Mouse (Mus musculus) embryonic facial prominence, embryonic 11.5 days (tissue): Measurements from ENCODE around the gene Pacrg. TPM values are rescaled to one million over a fixed set of nuclear protein-coding genes. Genes with fewer than 3 reads are reported as not detected.

Experiments
- ATAC-seq: fragments of 200-750 bp; cut with Nextera tagmentation; replicated peaks from 2 replicates; pipeline ENCODE4 v1.8.0; 2017; ENCODE audit warnings: low read depth; ENCODE audit not compliant: insufficient number of reproducible peaks, low FRiP score, low TSS enrichment
- DNase-seq: peaks from one replicate; pipeline ENCODE4 v3.0.0-alpha.2; 2015; ENCODE audit warnings: low spot score
- H3K27ac ChIP-seq: fragments of 300-500 bp; sonication (generic); replicated peaks from 2 replicates; pipeline ENCODE4 v1.5.1; 2014; ENCODE audit warnings: mild to moderate bottlenecking, low read depth, low read length, control low read depth
- H3K27me3 ChIP-seq: fragments of 300-500 bp; sonication (generic); 2 replicates; pipeline ENCODE4 v1.6.1; 2014; ENCODE audit warnings: mild to moderate bottlenecking, low read length, moderate library complexity, mixed read lengths; ENCODE audit not compliant: control insufficient read depth, insufficient read depth
- H3K36me3 ChIP-seq: fragments of 300-500 bp; sonication (generic); replicated peaks from 2 replicates; pipeline ENCODE4 v1.6.1; 2014; ENCODE audit warnings: low read depth, mild to moderate bottlenecking, low read length, moderate library complexity, mixed read lengths; ENCODE audit not compliant: control insufficient read depth, insufficient read depth
- H3K4me1 ChIP-seq: fragments of 300-500 bp; sonication (generic); 2 replicates; pipeline ENCODE4 v1.6.1; 2014; ENCODE audit warnings: low read length, mixed read lengths; ENCODE audit not compliant: control insufficient read depth, insufficient read depth
- H3K4me2 ChIP-seq: fragments of 300-500 bp; sonication (generic); 2 replicates; pipeline ENCODE4 v1.6.1; 2014; ENCODE audit warnings: low read depth, mild to moderate bottlenecking, control low read depth, low read length, moderate library complexity
- H3K4me3 ChIP-seq: fragments of 300-500 bp; sonication (generic); 2 replicates; pipeline ENCODE4 v1.5.1; 2014; ENCODE audit warnings: low read depth, low read length, control low read depth
- H3K9ac ChIP-seq: fragments of 300-500 bp; sonication (generic); replicated peaks from 2 replicates; pipeline ENCODE4 v1.6.1; 2014; ENCODE audit warnings: mild to moderate bottlenecking, control low read depth, low read length
- H3K9me3 ChIP-seq: fragments of 300-500 bp; sonication (generic); replicated peaks from 2 replicates; pipeline ENCODE4 v1.6.1; 2016; ENCODE audit warnings: mild to moderate bottlenecking, low read length, inconsistent platforms, mixed read lengths; ENCODE audit not compliant: control insufficient read depth
- WGBS: fragments of 180-500 bp; shearing (Covaris S2); extraction: QIAGEN DNeasy Blood & Tissue Kit; methylation state at CpG from one replicate; pipeline ENCODE4 v1.1.7; 2014; 5-methylcytosine and 5-hydroxymethylcytosine counted together
- polyA plus RNA-seq: library from polyadenylated mRNA; unstranded; fragments of >200 nt; fragmentation: Nextera tagmentation; extraction: Ambion mirVana; gene quantifications from 2 replicates; pipeline ENCODE4 v1.2.1, GENCODE M21; 2014

The Pacrg gene
- polyA plus RNA-seq, 1 experiment from 2014 or later, result 3.0 TPM

DNA sequence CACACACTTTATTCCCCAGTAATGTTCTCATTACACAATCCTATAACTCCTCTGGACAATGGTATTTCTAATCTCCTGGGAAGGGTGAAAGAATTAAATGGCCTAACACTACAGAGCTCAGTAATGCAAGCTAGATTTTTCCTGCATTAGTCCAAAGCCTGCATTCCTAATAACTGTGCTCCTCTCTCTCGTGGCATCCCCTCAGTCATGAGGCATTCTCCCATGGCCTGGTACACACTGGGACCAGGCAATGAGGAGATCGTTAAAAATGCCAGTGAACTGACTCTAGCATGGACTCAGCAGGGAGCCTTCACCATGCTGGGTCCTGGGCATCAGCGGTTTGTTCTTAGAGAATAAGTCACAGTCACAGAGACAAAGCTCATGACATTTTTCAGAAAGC is 256.8 kb downstream of the Pacrg start:
- 69% methylated on average over 3 of the region's 3 CpGs for WGBS
- no peak for DNase-seq
- no peak overlapping the region for H3K4me3 ChIP-seq
- no peaks in the 10 kb centered on the region for H3K4me1 ChIP-seq
- H3K36me3 ChIP-seq, result no peaks in the 10 kb centered on the region
- H3K9me3 ChIP-seq, result no peaks in the 10 kb centered on the region
- H3K27ac ChIP-seq, result no peak overlapping the region
- no peak for ATAC-seq
- no peaks in the 10 kb centered on the region for H3K27me3 ChIP-seq
- no peak overlapping the region for H3K9ac ChIP-seq
- H3K4me2 ChIP-seq, result no peak overlapping the region

DNA sequence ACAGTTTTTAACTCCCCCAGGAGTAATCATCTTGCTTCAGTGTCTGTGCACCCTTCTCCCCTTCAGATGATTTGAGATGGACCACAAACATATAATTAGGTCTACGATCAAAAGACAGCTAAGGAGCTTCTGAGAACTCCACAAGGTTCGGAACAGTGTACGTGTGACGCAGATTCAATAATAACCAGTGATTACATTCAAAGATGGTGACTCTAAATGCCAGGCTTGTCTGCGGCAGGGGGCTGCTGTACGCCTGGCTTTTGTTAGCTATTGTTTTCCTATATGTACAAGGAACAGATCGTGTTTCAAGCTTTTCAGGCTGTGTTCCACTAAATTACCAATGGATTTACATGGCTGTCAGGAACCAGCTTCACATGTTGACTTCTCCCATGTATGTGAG is 264.8 kb downstream of the Pacrg start:
- Histone ChIP-seq H3K4me3 (no peak overlapping the region), H3K9ac (no peak overlapping the region), H3K27me3 (no peaks in the 10 kb centered on the region), H3K4me2 (no peak overlapping the region), H3K27ac (no peak overlapping the region), H3K9me3 (no peaks in the 10 kb centered on the region), H3K36me3 (no peaks in the 10 kb centered on the region), H3K4me1 (no peaks in the 10 kb centered on the region)
- peak; percentile 30 for DNase-seq
- no peak for ATAC-seq
- 66% methylated on average over 7 of the region's 7 CpGs for WGBS

DNA sequence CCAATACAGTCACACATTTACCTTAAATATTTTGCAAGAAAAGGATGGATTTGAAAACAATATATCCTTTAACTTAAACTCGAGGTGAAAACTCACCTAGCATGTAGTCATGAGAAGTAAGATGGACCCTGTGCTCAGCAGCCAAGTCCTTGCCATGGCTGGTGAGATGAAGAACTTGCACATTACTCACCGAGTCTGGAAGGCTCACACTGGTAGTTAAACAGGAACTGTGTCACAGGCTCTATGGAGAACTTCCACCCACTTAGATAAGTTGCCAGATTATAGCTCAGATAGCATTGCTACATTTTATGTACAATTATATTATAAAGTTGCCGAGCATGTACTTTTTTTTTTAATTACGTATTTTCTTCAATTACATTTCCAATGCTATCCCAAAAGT is 267.7 kb downstream of the Pacrg start:
- no peaks in the 10 kb centered on the region for H3K9me3 ChIP-seq
- H3K4me1 ChIP-seq, result no peaks in the 10 kb centered on the region
- H3K4me2 ChIP-seq, result no peak overlapping the region
- WGBS, result 86% methylated on average over 4 of the region's 4 CpGs
- no peak for ATAC-seq
- H3K27me3 ChIP-seq, result no peaks in the 10 kb centered on the region
- no peak overlapping the region for H3K4me3 ChIP-seq
- H3K36me3 ChIP-seq, result no peaks in the 10 kb centered on the region
- no peak overlapping the region for H3K27ac ChIP-seq
- no peak overlapping the region for H3K9ac ChIP-seq
- DNase-seq, result no peak

DNA sequence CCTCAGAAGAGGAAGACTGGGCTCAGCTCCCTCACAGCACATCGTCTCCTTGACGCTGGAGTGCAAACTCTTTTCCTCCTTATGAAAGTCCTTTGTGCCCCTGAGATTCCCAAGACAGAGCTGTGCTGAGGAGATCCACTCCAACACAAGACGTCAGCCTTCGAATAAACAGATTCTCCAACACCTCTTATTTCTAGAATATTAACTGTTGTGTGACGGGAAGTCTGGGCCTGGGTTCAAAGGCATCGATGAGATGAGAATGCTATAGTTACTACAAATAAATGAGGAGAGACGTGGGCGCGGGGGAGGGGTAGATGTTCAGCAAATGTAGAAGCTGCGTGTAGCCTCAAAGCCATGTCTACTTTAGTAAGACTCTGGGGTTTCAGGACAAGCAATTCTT is 270.8 kb downstream of the Pacrg start:
- Histone ChIP-seq H3K4me2 (no peak overlapping the region), H3K27me3 (no peaks in the 10 kb centered on the region), H3K9ac (no peak overlapping the region), H3K36me3 (no peaks in the 10 kb centered on the region), H3K4me1 (no peaks in the 10 kb centered on the region), H3K9me3 (no peaks in the 10 kb centered on the region), H3K4me3 (no peak overlapping the region), H3K27ac (no peak overlapping the region)
- ATAC-seq (no peak), DNase-seq (no peak)
- 83% methylated on average over 10 of the region's 10 CpGs for WGBS

DNA sequence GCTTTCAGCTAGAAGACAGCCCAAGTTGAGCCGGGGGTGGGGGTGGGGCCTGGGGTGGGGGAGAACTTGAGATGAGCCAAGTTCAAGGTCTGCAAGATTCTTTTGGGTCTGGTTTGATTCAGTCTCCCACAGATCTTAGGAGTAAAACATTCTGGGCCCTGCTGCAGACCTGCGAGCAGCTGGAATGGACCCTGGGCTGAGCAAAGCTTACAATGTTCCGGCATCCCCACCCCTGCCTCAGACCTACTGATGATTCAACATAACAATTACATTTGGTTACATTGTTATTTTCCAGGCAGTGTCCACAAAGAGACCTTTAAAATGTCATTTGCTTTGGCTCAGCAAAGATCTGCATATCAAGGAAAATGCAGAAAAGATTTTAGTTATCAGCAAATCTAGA is 272.7 kb downstream of the Pacrg start:
- Histone ChIP-seq H3K27ac (no peak overlapping the region), H3K27me3 (no peaks in the 10 kb centered on the region), H3K9ac (no peak overlapping the region), H3K36me3 (no peaks in the 10 kb centered on the region), H3K4me2 (no peak overlapping the region), H3K9me3 (no peaks in the 10 kb centered on the region), H3K4me1 (no peaks in the 10 kb centered on the region), H3K4me3 (no peak overlapping the region)
- no peak for ATAC-seq
- no peak for DNase-seq
- whole genome bisulfite sequencing, result 80% methylated on average over 3 of the region's 3 CpGs

DNA sequence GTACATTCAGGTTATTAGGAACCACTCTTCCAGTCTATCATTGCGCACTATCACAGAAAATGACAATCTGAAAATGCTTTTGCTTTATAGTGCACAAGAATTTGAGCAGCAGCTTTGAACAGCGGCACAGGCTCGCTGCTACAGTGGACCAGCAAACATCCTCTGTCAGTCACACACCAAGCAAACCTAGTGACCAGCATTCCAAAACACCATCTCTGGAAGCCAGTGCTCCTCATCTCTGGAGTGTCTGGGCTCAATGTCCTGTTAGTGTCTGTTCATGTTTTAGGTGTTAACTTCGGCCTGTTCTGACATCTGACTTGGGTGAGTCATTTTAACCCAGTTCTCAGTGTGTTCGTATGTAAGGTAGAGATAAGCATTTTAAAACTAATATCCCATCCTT is 275.9 kb downstream of the Pacrg start:
- Histone ChIP-seq H3K4me3 (no peak overlapping the region), H3K4me1 (no peaks in the 10 kb centered on the region), H3K27me3 (no peaks in the 10 kb centered on the region), H3K9ac (no peak overlapping the region), H3K9me3 (no peaks in the 10 kb centered on the region), H3K36me3 (no peaks in the 10 kb centered on the region), H3K4me2 (no peak overlapping the region), H3K27ac (no peak overlapping the region)
- ATAC-seq, result no peak
- WGBS, result 93% methylated on average over 5 of the region's 5 CpGs
- DNase-seq, result no peak

DNA sequence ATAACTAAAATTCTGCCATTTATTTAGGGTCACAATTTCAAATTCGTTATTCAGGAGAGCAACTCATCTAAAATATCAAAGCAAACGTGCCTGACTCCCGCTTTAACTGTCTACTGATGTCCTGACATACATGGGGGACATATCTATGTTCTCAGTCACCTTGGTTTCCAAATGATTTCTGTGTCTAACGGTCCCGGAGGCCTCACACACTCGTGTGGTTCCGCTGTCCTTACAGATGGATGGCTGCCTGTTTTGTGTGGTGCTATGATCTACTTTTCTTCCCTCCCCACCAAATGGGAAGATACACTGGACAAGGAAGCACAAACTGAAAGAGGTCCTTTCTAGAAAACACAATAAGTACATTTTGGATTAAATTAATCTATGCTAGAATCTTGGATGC is 277.2 kb downstream of the Pacrg start:
- 88% methylated on average over 7 of the region's 7 CpGs for WGBS
- Histone ChIP-seq H3K4me2 (no peak overlapping the region), H3K27me3 (no peaks in the 10 kb centered on the region), H3K9me3 (no peaks in the 10 kb centered on the region), H3K4me3 (no peak overlapping the region), H3K9ac (no peak overlapping the region), H3K36me3 (no peaks in the 10 kb centered on the region), H3K4me1 (no peaks in the 10 kb centered on the region), H3K27ac (no peak overlapping the region)
- ATAC-seq, result no peak
- no peak for DNase-seq

DNA sequence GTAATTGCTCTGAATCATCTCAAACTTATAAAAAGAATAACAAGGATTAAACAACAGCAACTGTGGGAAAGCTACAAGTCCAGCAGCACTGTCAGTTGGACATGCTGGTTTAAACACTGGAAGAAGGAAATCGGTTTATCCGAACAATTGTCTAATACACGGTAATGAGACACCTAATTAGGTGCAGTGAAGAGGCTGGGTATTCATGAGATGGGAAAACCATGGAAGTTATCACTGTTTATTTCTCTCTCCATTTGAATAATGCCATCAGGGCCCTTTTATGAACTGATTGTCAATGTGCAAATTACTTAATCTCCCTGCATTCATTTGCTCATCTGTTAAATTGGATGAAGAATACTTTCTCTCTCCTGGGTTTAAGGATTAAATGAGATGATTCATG is 280.1 kb downstream of the Pacrg start:
- H3K9me3 ChIP-seq, result no peaks in the 10 kb centered on the region
- no peak overlapping the region for H3K4me2 ChIP-seq
- no peak overlapping the region for H3K27ac ChIP-seq
- no peaks in the 10 kb centered on the region for H3K27me3 ChIP-seq
- DNase-seq, result no peak
- H3K4me1 ChIP-seq, result no peaks in the 10 kb centered on the region
- no peak overlapping the region for H3K9ac ChIP-seq
- no peak for ATAC-seq
- 68% methylated on average over 3 of the region's 3 CpGs for WGBS
- H3K4me3 ChIP-seq, result no peak overlapping the region
- no peaks in the 10 kb centered on the region for H3K36me3 ChIP-seq

DNA sequence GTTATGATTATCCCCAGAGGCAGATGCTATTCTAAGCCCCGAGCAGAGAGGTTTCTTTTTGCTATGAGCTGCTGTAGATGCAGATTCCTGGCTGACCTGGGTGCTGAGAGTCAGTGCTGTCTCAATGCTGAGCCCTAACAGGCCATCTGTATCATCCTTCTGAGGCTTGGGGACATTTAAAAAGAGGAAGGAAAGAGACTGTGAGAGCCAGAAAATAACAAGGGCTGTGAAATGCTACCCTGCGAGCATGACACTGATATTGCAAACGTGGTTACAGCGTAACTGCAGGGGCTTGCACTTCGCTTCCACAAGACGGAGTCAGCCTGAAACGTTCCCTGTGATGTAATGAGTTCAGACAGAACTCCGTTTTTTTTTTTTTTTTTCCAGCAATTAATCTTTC is 281.4 kb downstream of the Pacrg start:
- WGBS, result 58% methylated on average over 8 of the region's 8 CpGs

More for the DNA sequence above, 281.4 kb downstream of the Pacrg start:
- H3K4me1 ChIP-seq, result no peaks in the 10 kb centered on the region
- no peak overlapping the region for H3K27ac ChIP-seq
- DNase-seq (no peak), ATAC-seq (no peak)
- no peaks in the 10 kb centered on the region for H3K27me3 ChIP-seq
- H3K4me2 ChIP-seq, result no peak overlapping the region
- H3K9ac ChIP-seq, result no peak overlapping the region
- H3K36me3 ChIP-seq, result no peaks in the 10 kb centered on the region
- H3K9me3 ChIP-seq, result no peaks in the 10 kb centered on the region
- no peak overlapping the region for H3K4me3 ChIP-seq
